Mouse (Mus musculus) layer of hippocampus, adult 18-20 months (tissue): ENCODE data around the gene Itpr3. TPM values are rescaled to one million over a fixed set of nuclear protein-coding genes. Genes with fewer than 3 reads are reported as not detected.

ENCODE experiments used
- DNase-seq, 2 experiments: peaks; one replicate each; pipeline ENCODE4 v3.0.0; 2022; ENCODE audit warnings: low spot score in 2 of 2
- total RNA-seq, 2 experiments: library from RNA; stranded (reverse); gene quantifications; 2 replicates each; pipeline ENCODE4 v1.2.3; 2021

Itpr3 gene
- total RNA-seq, 2 experiments from 2014 or later = 2.1 to 2.4 TPM

DNA sequence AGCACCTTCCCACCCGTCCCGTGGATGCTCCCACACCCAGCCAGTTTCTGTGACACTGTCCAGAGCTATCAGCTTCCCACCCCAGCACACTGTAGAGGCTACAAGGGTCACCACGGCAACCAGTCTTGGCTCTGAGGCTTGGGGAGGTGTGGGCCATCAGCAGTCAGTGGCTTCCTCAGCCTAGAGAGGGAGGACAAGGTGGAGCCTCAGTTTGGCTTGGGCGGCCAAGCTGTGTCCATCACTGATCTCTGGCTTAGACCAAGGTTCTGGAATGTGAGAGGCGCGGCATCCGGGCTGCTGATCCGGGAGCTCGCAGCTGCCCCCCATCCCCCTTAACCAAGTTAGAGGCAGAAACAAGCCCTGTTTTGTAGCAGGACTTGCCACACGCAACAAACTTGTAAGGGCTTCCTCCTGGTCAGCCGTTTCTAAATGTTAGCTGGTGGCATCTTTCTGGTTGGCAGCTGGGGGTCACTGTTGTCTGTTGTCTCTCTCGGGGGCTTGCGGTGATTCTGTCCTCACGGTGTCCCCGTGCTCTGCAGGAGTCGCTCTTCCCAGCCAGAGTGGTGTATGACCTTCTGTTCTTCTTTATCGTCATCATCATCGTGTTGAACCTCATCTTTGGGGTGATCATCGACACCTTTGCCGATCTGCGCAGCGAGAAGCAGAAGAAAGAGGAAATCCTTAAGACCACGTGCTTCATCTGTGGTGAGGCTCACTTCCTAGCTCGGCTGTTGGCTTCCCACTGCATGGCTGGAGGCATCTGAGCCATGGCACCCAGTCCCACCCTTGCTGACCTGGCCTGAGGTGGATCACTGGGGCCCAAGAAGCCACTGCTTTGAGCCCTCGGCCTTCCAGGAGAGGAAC is 61.8 kb downstream of the Itpr3 start:
- no peak for DNase-seq

DNA sequence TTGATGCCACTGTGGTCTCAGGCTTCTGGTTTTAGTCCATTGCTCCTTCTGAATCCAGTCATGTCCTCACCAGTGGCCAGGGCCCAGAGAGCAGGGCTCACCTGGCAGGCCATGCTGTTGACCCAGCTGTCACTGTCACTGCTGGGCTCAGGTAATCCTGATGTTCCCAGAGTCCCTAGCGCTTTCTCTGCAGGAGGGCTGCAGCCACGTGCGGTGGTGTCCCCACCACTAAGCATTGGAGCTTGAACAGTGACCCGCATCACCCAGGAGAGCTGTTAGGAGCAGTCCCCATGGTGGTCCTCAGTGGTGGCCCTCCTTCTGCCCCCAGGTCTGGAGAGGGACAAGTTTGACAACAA is 62.4 kb downstream of the Itpr3 start:
- no peak for DNase-seq

DNA sequence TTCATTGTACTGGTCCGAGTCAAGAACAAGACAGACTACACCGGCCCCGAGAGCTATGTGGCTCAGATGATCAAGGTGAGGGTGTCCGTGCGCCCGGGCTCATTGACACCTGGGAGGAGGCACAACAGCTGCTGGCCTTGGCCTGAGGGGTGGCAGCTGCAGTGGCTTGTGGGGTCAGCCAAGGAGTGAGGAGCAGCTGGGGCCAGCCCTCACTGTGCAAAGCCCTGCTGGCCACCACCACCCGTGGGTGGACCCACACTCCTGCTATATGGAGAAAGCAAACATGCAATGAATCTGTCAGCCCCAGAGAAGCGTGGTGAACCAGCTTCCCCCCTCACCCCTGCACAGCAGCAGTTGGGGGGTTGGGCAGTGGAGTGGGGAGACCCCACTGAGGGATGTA is 62.9 kb downstream of the Itpr3 start:
- DNase-seq = no peak

DNA sequence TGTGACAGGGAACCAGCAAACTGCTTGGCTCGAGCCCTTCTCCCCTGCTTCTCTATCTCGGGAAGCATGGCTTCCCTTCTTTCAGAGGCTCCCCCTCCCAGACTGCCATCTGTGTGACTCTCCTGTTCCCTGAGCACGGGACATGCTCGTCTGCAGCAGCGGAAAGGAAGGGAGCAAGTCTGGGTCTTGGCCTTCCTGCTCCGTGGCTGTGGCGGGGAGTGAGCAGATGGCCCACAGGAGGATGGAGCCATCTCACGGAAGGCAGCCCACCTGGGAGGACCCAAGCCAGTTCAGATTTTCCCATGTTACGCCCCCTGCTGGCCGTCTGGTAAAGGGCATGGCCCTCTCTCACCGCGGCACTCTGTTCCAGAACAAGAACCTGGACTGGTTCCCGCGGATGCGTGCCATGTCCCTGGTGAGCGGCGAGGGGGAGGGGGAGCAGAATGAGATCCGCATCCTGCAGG is 63.5 kb downstream of the Itpr3 start:
- DNase-seq = peak; percentile 54 to 82

DNA sequence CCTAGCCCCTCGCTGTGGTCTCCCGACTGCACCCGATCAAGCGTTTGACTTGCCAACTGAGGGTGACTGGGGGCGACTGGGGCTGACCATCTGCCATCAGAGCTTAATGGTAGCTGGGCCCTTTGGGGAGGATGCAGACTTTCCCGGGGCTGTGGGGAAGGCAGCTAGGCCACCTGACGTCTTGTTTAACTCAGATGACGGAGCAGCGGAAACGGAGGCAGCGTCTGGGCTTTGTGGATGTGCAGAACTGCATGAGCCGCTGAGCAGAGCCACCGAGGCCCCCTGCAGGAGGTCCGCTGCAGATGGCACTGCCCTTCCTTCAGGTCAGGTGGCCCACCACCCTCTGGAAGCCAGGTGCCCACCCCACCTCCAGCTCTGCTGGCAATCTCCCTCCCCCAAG is 64.2 kb downstream of the Itpr3 start:
- DNase-seq = peak in 1 of 2 experiments; percentile 61

DNA sequence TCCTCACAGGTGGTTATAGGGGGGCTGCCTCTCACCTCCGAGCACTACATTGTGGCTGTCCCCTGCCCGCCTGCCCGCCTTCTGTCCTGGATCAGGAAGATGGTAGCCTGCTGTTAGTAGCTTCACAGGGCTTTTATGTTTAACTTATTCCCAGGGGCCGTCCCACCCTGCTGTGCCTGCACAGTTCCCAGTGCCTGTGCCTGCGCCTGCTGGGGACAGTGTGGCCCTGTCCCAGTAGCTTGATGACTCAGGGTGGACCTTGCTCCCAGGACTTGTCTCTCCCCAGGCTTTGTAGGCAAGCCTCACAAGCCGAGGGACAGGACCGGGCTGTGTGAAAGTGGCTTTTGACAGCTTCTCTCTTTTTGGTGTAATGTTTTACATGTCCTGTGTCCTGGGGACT is 64.7 kb downstream of the Itpr3 start:
- peak in 1 of 2 experiments; percentile 8 for DNase-seq

DNA sequence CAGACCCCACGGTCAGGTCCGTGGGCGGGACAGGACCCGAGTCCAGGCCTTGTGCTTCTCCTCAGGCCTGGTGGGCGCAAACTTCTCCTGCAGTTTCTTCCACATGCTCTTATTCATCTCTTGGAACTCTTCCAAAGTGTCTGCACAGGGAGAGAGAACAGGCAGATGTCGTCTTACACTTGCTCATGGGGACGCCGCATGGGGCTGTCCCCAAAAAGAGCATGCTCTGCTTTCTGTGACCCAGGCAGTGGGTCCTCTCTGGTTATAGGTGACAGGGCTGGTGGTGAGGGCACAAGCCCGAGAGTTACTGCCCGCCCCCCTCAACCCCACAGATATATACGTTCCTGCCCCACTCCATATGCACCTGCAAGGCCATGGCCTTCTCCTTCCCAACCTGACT is 65.6 kb downstream of the Itpr3 start:
- DNase-seq = peak in 1 of 2 experiments; percentile 17

DNA sequence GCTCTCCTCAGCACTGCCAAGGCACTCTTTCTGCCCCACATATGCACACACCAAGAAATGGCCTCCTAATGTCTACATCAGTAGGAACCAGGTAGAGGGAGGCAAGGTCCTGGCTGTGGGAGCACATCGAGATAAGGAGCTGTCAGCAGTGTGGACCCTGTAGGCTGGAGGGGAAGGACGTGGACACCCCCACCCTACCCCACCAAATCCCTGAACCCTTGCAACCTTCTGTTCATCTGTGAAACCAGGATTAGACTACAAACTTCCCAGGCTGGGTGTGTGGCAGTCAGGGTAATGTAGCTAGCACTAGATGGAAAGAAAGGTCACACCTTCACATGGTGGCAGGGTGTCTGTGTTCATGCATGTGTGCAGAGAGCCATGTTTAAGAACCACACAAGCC is 66.0 kb downstream of the Itpr3 start:
- DNase-seq = no peak

DNA sequence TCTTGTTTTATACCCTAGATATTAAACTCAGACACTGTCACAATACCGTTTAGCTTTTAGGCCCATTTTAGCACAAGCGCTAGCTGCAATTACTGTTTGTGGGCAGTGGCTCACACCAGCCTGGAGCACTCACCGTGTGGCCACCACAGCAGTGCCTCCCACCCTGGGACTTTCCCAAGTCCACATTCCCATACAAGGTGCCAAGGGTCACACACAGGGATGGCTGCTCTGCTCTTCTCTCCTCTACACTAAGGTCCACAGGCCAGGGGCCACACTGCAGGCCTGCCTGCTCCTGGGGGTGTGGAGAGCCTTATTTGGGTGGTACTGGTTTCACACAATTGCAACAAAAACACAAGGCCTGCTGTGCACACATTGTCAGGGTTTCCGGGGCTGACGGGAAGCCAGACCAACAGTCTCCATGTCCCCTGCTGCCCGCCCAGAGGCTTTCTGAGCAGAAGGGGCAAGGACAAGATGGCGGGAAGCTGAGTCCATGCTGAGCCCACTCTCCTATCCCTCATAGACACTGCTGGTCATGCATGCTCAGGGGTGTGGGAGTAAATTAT is 66.8 kb downstream of the Itpr3 start:
- no peak for DNase-seq

DNA sequence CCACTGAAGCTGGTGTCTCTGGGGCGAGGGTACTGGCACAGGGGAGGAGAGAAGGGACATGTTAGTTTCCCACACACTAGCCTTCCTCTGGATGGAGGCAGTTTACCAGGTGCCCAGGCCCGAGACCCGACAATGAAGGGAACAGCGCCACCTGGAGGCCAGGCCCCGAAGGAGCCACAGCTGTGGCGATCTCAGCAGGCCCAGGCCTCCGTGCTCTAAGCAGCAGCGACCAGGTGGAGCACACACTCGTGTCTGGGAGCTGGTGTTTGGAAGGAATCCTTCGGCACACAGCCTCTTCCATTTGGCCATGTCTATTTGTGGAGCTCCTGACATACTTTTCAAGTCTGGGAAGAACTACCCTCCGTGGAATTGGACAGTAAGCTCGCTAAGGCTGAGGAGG is 68.1 kb downstream of the Itpr3 start:
- DNase-seq = peak; percentile 62 to 77

DNA sequence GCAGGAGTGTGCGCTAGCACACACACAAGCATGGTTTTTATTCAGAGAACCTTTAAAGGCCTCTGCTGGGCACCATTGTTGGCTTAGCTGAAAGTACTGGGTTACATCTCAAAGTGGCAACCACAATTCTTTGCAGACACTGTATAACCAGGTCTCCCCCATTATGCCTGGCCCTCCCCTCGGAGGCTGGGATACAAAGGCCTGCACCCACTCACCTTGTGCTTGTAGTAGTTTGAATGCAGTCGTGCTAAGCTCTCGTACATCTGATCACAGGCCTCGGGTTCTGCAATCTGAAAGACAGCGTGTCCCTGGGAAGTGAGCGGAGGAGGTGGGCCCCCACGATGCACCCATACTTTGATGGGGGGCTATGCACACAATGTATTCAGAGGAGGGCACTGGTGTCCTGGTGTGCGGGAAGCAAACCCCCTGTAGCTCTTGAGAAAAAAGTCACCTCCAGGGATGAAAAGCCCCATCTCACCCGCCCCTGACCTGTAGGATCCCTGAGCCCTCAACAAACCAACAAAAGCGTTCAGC is 68.6 kb downstream of the Itpr3 start:
- peak in 1 of 2 experiments; percentile 62 for DNase-seq

DNA sequence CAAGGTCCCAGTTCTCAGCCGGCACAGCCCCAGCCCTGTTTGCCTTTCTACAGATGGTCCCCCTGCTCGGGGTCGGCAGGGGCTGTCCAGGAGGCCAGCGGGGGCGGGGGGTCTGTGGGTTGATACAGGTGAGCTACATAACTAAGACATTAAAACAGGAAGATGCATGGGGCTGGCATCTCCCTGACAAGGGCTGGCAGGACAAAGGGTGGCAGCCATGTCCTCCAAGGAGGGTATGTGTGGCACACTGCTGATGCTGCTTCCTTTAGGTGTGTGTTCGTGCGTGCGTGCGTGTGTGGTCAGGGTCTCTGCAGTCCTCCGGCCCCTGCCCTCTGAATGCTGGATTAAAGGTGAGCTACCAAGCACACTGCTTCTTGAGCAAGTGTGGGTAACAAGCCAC is 69.9 kb downstream of the Itpr3 start:
- DNase-seq = no peak

DNA sequence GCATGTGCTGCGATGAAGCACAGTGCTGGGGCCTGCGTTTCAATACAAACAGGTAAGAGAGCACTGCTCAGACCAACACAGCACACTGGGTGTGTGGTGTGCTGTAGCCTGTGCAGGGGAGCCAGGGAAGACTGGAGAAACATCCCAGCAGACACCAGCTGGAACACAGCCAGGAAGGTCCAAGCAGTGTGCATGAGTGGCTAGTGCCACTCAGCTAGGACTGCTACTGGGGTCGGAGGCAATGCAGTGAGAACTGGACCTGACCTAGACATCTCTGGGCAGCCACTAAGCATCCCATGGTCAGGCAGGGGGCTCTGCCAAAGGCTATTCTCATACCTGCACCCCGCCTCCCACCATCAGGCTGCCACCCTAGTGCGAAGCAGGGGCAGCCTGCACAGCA is 71.1 kb downstream of the Itpr3 start:
- no peak for DNase-seq

DNA sequence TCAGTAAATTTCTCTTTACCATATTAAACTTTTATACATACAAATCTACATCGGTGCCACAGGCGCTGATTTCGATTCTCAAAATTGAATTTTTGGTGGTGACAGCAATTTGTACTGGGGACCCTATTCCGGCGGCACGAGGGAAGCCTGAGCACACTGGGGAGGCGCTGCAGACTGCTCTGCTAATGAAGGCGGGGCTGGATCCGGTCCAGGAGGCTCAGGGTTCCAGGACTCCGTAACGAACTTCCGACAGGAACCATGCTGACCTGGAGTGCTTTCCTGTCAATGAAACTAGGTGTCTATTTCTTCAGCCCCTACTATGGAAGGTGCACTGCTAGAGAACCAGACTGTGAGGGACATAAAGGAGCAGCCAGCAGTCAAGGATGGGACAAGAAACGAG is 72.2 kb downstream of the Itpr3 start:
- no peak for DNase-seq

DNA sequence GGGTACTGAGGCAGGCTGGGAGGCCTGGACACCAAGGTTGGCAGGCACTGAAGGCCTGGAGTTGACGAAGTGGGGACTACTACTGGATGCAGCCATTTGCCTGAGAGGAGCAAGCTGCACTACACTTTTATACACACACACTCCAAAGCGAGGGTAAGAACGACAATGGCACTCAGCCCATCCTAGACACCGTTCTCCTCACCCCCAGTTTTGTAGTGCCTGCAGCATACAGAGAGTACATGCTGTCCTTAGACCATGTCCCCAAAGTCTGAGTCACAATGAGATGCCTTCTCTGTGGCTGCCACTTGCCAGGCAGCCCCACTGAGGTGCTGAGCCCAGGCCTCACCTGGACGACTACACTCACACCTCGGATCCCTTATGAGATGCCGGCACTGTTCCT is 72.7 kb downstream of the Itpr3 start:
- DNase-seq = no peak

DNA sequence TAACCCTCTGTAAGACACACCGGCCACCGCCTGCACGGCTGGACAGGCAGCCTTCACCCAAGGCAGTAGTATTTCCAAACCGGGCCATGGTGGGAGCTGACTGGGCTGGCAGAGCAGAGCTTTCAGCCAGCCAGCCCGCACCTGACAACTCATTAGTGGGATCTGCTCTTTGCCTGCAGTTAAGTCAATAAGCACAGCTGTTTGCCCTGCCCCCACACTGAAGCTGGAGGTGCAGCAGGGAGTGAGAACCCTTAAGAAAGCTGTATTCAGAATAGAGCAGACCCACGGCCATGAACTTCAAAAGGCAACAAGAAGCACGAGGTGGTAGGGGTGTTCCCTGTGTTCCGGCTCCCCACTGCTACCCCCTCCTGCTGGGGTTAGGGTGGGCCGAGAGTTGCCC is 73.1 kb downstream of the Itpr3 start:
- no peak for DNase-seq

DNA sequence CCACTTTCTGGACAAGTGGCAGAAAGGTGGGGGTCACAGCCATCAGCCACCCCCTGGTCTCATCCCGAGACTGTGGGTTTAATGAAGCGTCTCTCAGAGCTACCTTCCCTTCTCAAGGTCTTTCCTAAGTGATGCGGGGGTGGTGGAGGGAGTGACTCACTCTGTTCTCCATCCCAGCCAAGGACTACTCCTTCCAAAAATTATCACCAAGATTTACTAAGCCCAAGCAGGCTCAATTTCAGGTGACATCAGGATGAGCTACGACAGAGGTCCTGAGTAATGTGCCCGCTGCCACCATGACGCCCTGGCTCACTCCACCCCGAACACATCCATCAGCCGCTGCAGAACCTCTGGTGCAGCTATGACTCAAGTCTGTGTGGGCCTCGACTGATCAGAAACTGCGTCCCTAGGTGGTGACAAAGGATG is 74.1 kb downstream of the Itpr3 start:
- no peak for DNase-seq

DNA sequence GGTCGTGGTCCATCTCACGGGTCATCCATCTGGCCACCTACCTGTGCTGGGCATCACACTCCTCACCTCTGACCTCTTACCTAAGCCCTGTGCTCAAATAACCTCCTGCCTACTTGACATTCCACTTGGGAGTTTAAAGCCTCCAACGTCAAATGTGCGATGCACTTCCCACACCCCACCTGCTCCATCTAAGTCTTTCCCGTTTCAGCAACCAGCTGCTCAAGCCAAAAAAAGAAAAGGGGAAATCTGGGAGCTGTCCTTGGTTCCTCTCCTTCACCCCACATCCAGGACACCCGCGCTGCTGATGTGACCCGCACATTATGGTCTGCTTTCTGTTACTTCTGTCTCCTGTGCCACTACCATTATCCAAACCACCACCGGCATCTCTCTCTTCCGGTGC is 75.1 kb downstream of the Itpr3 start:
- no peak for DNase-seq

DNA sequence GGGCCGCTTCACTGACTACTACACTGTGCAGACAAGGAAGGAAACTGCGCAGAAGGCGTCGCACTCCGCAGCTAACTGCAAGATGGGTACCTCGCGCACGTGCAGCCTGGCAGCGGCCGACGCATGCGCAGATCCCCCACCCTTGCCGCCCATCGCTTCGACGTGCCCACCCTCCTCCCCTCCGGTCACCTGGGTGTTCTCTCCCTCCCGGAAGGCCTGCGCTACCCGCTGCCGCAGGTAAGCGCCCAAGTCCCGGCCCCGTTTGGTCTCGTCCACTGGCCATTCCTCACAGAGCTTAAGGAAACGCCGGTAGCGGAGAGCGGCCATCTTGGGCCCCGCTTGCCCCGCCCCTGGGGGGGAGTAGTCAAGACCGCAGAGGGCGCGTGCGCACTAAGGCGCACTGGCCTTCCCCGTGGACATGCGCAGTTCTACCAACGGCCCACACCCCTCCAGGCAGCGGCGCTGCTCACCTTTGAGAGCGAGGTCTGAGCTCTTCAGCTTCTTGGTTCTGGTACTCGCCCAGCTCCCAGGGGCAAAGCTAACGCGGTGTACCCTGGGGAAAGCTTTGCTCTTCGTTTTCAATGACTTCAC is 76.5 kb downstream of the Itpr3 start, which contains the start of gene Uqcc2:
Gene Uqcc2 (minus strand): TSS at position 366 of the 591 bp plus-strand sequence.
- peak; percentile 96 to 97 for DNase-seq

DNA sequence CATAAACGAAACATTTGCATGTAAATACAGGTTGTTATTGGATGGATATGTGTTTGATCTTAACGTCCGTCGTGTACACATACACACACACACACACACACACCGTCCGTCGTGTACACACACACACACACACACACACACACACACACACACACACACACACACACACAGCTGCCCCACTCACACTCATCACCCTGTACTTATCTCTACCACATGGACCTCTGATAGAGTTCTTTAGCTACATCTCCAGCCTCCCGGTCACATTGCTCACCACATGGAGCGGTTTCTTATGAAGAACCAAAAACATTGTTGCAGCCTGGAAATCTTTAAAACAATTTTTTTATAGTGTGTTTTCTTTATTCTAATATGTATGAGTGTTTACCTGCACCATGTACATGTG is 77.1 kb downstream of the Itpr3 start:
- DNase-seq = no peak

DNA sequence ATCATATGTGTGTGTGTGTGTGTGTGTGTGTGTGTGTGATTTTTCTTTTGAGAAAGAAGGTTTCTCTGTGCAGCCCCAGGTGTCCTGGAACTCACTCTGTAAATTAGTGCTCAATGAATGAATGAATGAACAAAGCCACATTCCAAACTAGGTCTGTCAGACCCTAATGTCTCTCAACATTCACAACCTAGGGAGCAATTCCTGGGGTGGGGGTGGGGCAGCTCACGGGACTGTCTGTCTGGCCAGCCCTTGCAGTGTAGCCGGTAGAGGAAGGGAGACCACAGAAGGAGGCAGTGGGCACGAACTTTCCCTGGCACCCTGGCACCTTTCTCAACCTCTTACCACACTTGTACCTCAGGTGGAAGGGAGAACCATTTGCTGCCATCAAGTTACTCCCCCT is 77.6 kb downstream of the Itpr3 start:
- no peak for DNase-seq

DNA sequence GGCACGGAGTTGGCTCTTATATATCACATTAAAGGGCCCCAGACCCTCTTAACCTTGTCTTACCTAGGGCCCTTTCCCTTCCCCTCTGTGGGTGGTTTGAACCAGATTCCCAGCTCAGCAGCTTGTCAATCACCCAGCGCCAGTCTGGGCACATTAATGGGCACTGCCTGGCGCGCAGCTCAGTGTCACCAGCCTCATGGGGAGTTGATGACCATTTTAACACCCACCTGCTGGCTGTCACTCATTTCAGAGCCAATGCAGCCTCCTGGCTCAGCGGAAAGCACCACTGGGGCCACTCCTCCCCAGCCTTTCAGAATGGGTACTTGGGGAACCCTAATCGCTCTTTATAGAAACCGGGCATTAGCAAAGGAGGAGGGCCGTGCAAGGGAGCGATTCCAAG is 81.3 kb downstream of the Itpr3 start:
- DNase-seq = no peak
